Mouse (Mus musculus): Measurements from ENCODE around the gene Upp2. TPM values are rescaled to one million over a fixed set of nuclear protein-coding genes. Genes with fewer than 3 reads are reported as not detected.

Gene Upp2
- polyA plus RNA-seq, 1 experiment from 2014 or later = 9.2 TPM

- no peak overlapping the region for H3K4me3 ChIP-seq
- no peaks in the 10 kb centered on the region for H3K36me3 ChIP-seq
- ATAC-seq (ENCODE audit: low FRiP score, low read depth) = no peak
- H3K4me2 ChIP-seq (replicated peaks) = no peak overlapping the region
- H3K9me3 ChIP-seq = no peaks in the 10 kb centered on the region
- no peak overlapping the region for H3K27ac ChIP-seq
- H3K4me1 ChIP-seq = no peaks in the 10 kb centered on the region
- H3K27me3 ChIP-seq (replicated peaks) = no peaks in the 10 kb centered on the region
- WGBS = 90% methylated on average over 4 of the region's 4 CpGs
- no peak overlapping the region for H3K9ac ChIP-seq
Measured at GRCm38 (mm10) chr2:58842443-58842842, 275.3 kb downstream of the Upp2 start.

Other genes with a start within 250 kb of the Upp2 start
- 0.20 TPM in 2 replicates for gene Acvr1c, start 209.4 kb upstream of the Upp2 start, polyA plus RNA-seq (2016; fragmentation: Nextera tagmentation; extraction: Ambion mirVana)
- 0.28 TPM in 1 of 2 replicates, not detected in the other for gene Gm17409, start 97.2 kb upstream of the Upp2 start, polyA plus RNA-seq (2016; fragmentation: Nextera tagmentation; extraction: Ambion mirVana)
- 4.6 and 5.3 TPM in 2 replicates for gene Acvr1, start 141 bp upstream of the Upp2 start, polyA plus RNA-seq (2016; fragmentation: Nextera tagmentation; extraction: Ambion mirVana)